Mouse (Mus musculus) lung, adult 2 months (tissue): ENCODE measurements around the gene Mei1.

Experiments
- CTCF ChIP-seq: fragments of 200-500 bp; IDR thresholded peaks from 2 replicates; pipeline ENCODE4 v1.5.1; 2011; ENCODE audit warnings: mild to moderate bottlenecking, low read length, control low read depth; ENCODE audit not compliant: insufficient read depth
- POLR2A ChIP-seq: fragments of 200-500 bp; IDR thresholded peaks from 2 replicates; pipeline ENCODE4 v1.6.1; 2011; ENCODE audit warnings: low read depth, mild to moderate bottlenecking, control low read depth, low read length, borderline replicate concordance; ENCODE audit errors: extremely low read depth

- TF ChIP-seq POLR2A: no peak
- no peak for TF ChIP-seq CTCF
These were observed 102.9 kb downstream of the Mei1 start for GRCm38 (mm10) chr15:82172648-82173047.
